Mouse (Mus musculus) midbrain, embryonic 11.5 days (tissue): ENCODE measurements around the gene Ccdc169. TPM values are rescaled to one million over a fixed set of nuclear protein-coding genes. Genes with fewer than 3 reads are reported as not detected.
A peak's percentile ranks its signal among the peaks of the same experiment; 100 is the strongest.
"Not testable (repeated sequence)": the region's sequence is repeated elsewhere in the genome, so short reads cannot be mapped to it uniquely, and the experiment has no call there.

Experiments used
- ATAC-seq: fragments of 200-750 bp; cut with Nextera tagmentation; 2 replicates; pipeline ENCODE4 v1.8.0; 2017; ENCODE audit warnings: moderate TSS enrichment, moderate library complexity; ENCODE audit not compliant: low FRiP score
- DNase-seq: peaks from one replicate; pipeline ENCODE4 v3.0.0; 2015; ENCODE audit warnings: low spot score; ENCODE audit errors: missing footprints
- H3K27ac ChIP-seq: fragments of 300-500 bp; sonication (generic); 2 replicates; pipeline ENCODE4 v1.5.1; 2014; ENCODE audit warnings: low read depth, low read length
- H3K27me3 ChIP-seq: fragments of 300-500 bp; sonication (generic); 2 replicates; pipeline ENCODE4 v1.6.1; 2014; ENCODE audit warnings: mild to moderate bottlenecking, low read length, moderate library complexity, mixed read lengths; ENCODE audit not compliant: control insufficient read depth, insufficient read depth
- H3K36me3 ChIP-seq: fragments of 300-500 bp; sonication (generic); 2 replicates; pipeline ENCODE4 v1.6.1; 2014; ENCODE audit warnings: mild to moderate bottlenecking, low read length, moderate library complexity, mixed read lengths; ENCODE audit not compliant: control insufficient read depth, insufficient read depth
- H3K4me1 ChIP-seq: fragments of 300-500 bp; sonication (generic); 2 replicates; pipeline ENCODE4 v1.6.1; 2014; ENCODE audit warnings: low read length; ENCODE audit not compliant: control insufficient read depth, insufficient read depth
- H3K4me2 ChIP-seq: fragments of 300-500 bp; sonication (generic); 2 replicates; pipeline ENCODE4 v1.6.1; 2014; ENCODE audit warnings: mild to moderate bottlenecking, moderate library complexity
- H3K4me3 ChIP-seq: fragments of 300-500 bp; sonication (generic); 2 replicates; pipeline ENCODE4 v1.5.1; 2014; ENCODE audit warnings: low read depth, low read length
- H3K9ac ChIP-seq: fragments of 300-500 bp; sonication (generic); 2 replicates; pipeline ENCODE4 v1.6.1; 2014; ENCODE audit warnings: low read length
- H3K9me3 ChIP-seq: fragments of 300-500 bp; sonication (generic); 2 replicates; pipeline ENCODE4 v1.6.1; 2016; ENCODE audit warnings: low read length; ENCODE audit not compliant: control insufficient read depth
- WGBS: fragments of 180-500 bp; shearing (Covaris S2); extraction: QIAGEN DNeasy Blood & Tissue Kit; methylation state at CpG from one replicate; pipeline ENCODE4 v1.1.7; 2014; 5-methylcytosine and 5-hydroxymethylcytosine counted together
- polyA plus RNA-seq: library from polyadenylated mRNA; unstranded; fragments of >200 nt; fragmentation: Nextera tagmentation; extraction: Ambion mirVana; gene quantifications from 2 replicates; pipeline ENCODE4 v1.2.1, GENCODE M21; 2014

Gene Ccdc169
- polyA plus RNA-seq, 1 experiment from 2014 or later: not detected

- no peaks in the 10 kb centered on the region for H3K9me3 ChIP-seq
- ATAC-seq (no peak), DNase-seq (peak; percentile 44)
- no peaks in the 10 kb centered on the region for H3K4me1 ChIP-seq
- 92% methylated on average over 5 of the region's 5 CpGs for WGBS
- no peaks in the 10 kb centered on the region for H3K27me3 ChIP-seq
- no peak overlapping the region for H3K27ac ChIP-seq
- H3K4me2 ChIP-seq: no peak overlapping the region
- no peak overlapping the region for H3K9ac ChIP-seq
- no peak overlapping the region for H3K4me3 ChIP-seq
- no peaks in the 10 kb centered on the region for H3K36me3 ChIP-seq
These were observed 58.6 kb downstream of the Ccdc169 start for GRCm38 (mm10) chr3:55195581-55196327.

GRCm38 (mm10) chr3:55196328-55196710 is 59.2 kb downstream of the Ccdc169 start:
- H3K27ac ChIP-seq: no peak overlapping the region
- no peaks in the 10 kb centered on the region for H3K27me3 ChIP-seq
- no peaks in the 10 kb centered on the region for H3K4me1 ChIP-seq
- DNase-seq (peak; percentile 57), ATAC-seq (no peak)
- no peak overlapping the region for H3K4me3 ChIP-seq
- no peak overlapping the region for H3K9ac ChIP-seq
- no peak overlapping the region for H3K4me2 ChIP-seq
- 100% methylated on average over 2 of the region's 2 CpGs for WGBS
- H3K9me3 ChIP-seq: no peaks in the 10 kb centered on the region
- H3K36me3 ChIP-seq: no peaks in the 10 kb centered on the region

- not testable (repeated sequence) for DNase-seq, H3K27ac ChIP-seq, H3K4me3 ChIP-seq, ATAC-seq, H3K9ac ChIP-seq, H3K27me3 ChIP-seq, H3K36me3 ChIP-seq, H3K9me3 ChIP-seq, H3K4me1 ChIP-seq, H3K4me2 ChIP-seq
- WGBS: 89% methylated on average over 11 of the region's 11 CpGs
These were observed 66.5 kb downstream of the Ccdc169 start for GRCm38 (mm10) chr3:55203621-55204020.

GRCm38 (mm10) chr3:55206413-55206812 is 69.3 kb downstream of the Ccdc169 start:
- no peak overlapping the region for H3K4me3 ChIP-seq
- 98% methylated on average over 2 of the region's 2 CpGs for WGBS
- H3K4me1 ChIP-seq: no peaks in the 10 kb centered on the region
- H3K27me3 ChIP-seq: no peaks in the 10 kb centered on the region
- H3K27ac ChIP-seq: no peak overlapping the region
- H3K4me2 ChIP-seq: no peak overlapping the region
- no peak overlapping the region for H3K9ac ChIP-seq
- H3K36me3 ChIP-seq: no peaks in the 10 kb centered on the region
- peak; percentile 33 for DNase-seq
- ATAC-seq: no peak
- no peaks in the 10 kb centered on the region; the same call in 1 of the 2 replicates for H3K9me3 ChIP-seq

- no peak overlapping the region for H3K4me2 ChIP-seq
- no peaks in the 10 kb centered on the region for H3K27me3 ChIP-seq
- H3K9ac ChIP-seq: no peak overlapping the region
- no peaks in the 10 kb centered on the region for H3K36me3 ChIP-seq
- H3K27ac ChIP-seq: no peak overlapping the region
- H3K4me3 ChIP-seq: no peak overlapping the region
- no peak for ATAC-seq
- H3K9me3 ChIP-seq: no peaks in the 10 kb centered on the region; the same call in 1 of the 2 replicates
- no peaks in the 10 kb centered on the region for H3K4me1 ChIP-seq
- WGBS: 55% methylated on average over 6 of the region's 6 CpGs
- peak; percentile 80 for DNase-seq
These were observed 70.5 kb downstream of the Ccdc169 start for GRCm38 (mm10) chr3:55207665-55208064.

GRCm38 (mm10) chr3:55212254-55212653 is 75.1 kb downstream of the Ccdc169 start:
- WGBS: 37% methylated on average over 2 of the region's 2 CpGs
- peak; percentile 66 for DNase-seq
- H3K9ac ChIP-seq: no peak overlapping the region
- H3K4me3 ChIP-seq: no peak overlapping the region
- no peaks in the 10 kb centered on the region for H3K27me3 ChIP-seq
- H3K36me3 ChIP-seq: no peaks in the 10 kb centered on the region
- no peak overlapping the region for H3K4me2 ChIP-seq
- no peak for ATAC-seq
- no peaks in the 10 kb centered on the region for H3K9me3 ChIP-seq
- no peaks in the 10 kb centered on the region for H3K4me1 ChIP-seq
- H3K27ac ChIP-seq: no peak overlapping the region

GRCm38 (mm10) chr3:55213785-55214184 is 76.6 kb downstream of the Ccdc169 start:
- Histone ChIP-seq H3K9me3 (no peaks in the 10 kb centered on the region), H3K9ac (no peak overlapping the region), H3K4me1 (no peaks in the 10 kb centered on the region), H3K4me2 (no peak overlapping the region), H3K4me3 (no peak overlapping the region), H3K27ac (no peak overlapping the region), H3K27me3 (no peaks in the 10 kb centered on the region), H3K36me3 (no peaks in the 10 kb centered on the region)
- no peak for ATAC-seq
- WGBS: 60% methylated on average over 4 of the region's 4 CpGs
- DNase-seq: no peak

- DNase-seq (peak; percentile 79), ATAC-seq (0 out of 2 replicates have a peak, but pooled peaks have one; percentile 40)
- no peaks in the 10 kb centered on the region for H3K9me3 ChIP-seq
- no peak overlapping the region for H3K9ac ChIP-seq
- H3K27ac ChIP-seq: no peak overlapping the region
- H3K4me2 ChIP-seq: no peak overlapping the region
- 78% methylated on average over 6 of the region's 6 CpGs for WGBS
- no peaks in the 10 kb centered on the region for H3K27me3 ChIP-seq
- no peak overlapping the region for H3K4me3 ChIP-seq
- H3K36me3 ChIP-seq: no peaks in the 10 kb centered on the region
- no peaks in the 10 kb centered on the region for H3K4me1 ChIP-seq
These were observed 77.3 kb downstream of the Ccdc169 start for GRCm38 (mm10) chr3:55214413-55214812.

- no peak for ATAC-seq
- 93% methylated on average over 2 of the region's 2 CpGs for WGBS
These were observed 85.4 kb downstream of the Ccdc169 start for GRCm38 (mm10) chr3:55222502-55222901.

More at GRCm38 (mm10) chr3:55222502-55222901, 85.4 kb downstream of the Ccdc169 start:
- Histone ChIP-seq H3K4me2 (no peak overlapping the region), H3K27me3 (no peaks in the 10 kb centered on the region), H3K4me1 (peaks cover 12% of the 10 kb centered on the region), H3K9ac (no peak overlapping the region), H3K36me3 (no peaks in the 10 kb centered on the region), H3K27ac (no peak overlapping the region), H3K4me3 (no peak overlapping the region), H3K9me3 (no peaks in the 10 kb centered on the region)
- peak; percentile 44 for DNase-seq
